Mouse (Mus musculus) heart, adult 18-20 months (tissue): ENCODE measurements around the gene Cyp4f15. TPM values are rescaled to one million over a fixed set of nuclear protein-coding genes. Genes with fewer than 3 reads are reported as not detected.
"Not testable (repeated sequence)": the region's sequence is repeated elsewhere in the genome, so short reads cannot be mapped to it uniquely, and the experiment has no call there.

Experiments used
- DNase-seq, 2 experiments: peaks; one replicate each; pipeline ENCODE4 v3.0.0; 2021 to 2022; ENCODE audit warnings: mixed read lengths in 1 of 2
- long read RNA-seq, 2 experiments: library from polyadenylated mRNA; stranded (forward); transcript quantifications; one replicate each; pipeline ENCODE4 v2.0.0; 2021
- total RNA-seq, 2 experiments: library from RNA; stranded (reverse); gene quantifications; 2 replicates each; pipeline ENCODE4 v1.2.3; 2021

The Cyp4f15 gene
- under 1 TPM in 1 of 2 experiments, not detected in 1; 0.31 TPM for total RNA-seq
- long read RNA-seq, experiment 1: 0 reads
- long read RNA-seq, experiment 2: 0 reads

DNA sequence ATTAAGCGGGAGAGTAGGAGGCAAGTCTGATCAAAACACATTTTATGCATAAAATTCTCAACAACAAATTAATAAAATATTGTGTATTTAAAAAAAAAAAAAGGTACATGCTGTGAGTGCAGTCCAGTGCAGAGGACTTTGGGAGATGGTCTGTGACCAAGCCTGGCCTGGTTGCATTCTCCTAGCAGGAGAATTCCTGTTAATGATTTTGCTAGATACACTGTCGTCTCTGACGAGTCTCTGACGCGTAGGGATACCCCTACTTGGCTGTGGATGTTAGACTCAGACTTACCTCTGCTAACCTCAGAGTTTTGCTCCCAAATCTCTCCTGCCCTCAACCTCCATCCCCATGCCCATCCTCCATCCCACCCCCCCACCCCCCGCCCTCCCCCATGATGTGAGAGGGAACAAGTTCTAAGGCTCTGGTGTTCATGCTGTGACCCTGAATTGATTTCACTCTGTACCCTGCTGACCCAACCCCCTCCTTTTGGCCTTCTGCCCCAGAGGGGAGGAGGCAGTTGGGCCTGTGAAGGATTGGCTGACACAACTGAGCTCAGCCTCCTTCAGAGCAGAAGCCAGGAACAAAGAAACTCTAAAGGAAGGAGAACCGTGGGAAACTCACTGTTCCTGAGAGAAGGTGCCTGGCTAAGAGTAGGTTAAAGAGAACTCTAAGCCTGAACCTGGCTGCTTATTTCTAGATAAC is at the start of gene Cyp4f15:
Gene Cyp4f15, plus strand, starts transcription at position 580 of the 703 bp plus-strand sequence.
- peak in 1 of 2 experiments; percentile 6 for DNase-seq

- DNase-seq: no peak
Measured at GRCm38 (mm10) chr17:32636341-32636740, 49.1 kb upstream of the Cyp4f15 start.

GRCm38 (mm10) chr17:32637151-32637550 is 48.3 kb upstream of the Cyp4f15 start:
- no peak for DNase-seq

DNA sequence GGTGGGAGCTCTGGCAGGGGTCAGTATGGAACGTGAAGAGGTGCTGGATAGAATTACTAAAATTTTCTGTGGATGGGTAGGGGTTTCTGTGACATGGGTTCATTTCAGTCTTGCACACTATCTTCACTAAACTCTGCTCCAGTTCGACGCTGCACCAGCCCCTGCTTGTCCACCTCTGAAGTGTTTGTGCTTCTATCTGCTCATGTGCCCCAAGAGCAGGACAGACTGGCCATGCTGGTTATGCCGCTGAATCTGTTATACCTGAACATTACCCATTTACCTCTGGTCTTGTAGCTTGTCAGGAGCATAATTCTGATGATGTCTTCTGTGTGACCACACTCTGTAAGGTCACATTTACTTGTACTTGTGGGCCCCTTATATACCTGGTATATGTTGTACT is 38.8 kb upstream of the Cyp4f15 start:
- DNase-seq: no peak

DNA sequence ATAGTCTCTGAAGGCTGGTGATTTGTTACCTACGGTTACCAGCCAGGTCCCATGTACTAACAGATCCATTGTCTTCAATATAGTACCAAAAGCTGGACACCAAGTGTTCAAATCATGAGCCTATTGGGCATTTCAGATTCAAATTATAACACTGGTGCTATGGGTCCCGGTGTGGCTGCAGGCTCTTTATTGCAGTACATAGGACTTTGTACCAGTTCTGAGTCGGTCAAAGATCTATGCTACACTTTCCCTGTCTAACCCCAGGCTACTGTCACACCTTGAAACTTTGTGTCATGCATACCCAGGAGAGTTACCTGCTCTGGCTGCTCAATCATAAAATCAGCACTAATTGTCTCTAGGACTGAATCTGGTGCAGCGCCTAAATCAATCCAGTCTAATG is 31.6 kb upstream of the Cyp4f15 start:
- DNase-seq: no peak

- no peak for DNase-seq
Measured at GRCm38 (mm10) chr17:32657041-32657440, 28.4 kb upstream of the Cyp4f15 start.

- DNase-seq: no peak
Measured at GRCm38 (mm10) chr17:32658246-32658645, 27.2 kb upstream of the Cyp4f15 start.

- DNase-seq: peak; percentile 23 to 48
Measured at GRCm38 (mm10) chr17:32658712-32659111, 26.7 kb upstream of the Cyp4f15 start, which contains the start of gene Cyp4f40. Cyp4f40 (plus strand) TSS chr17:32658900.

GRCm38 (mm10) chr17:32673976-32674375 is 11.5 kb upstream of the Cyp4f15 start:
- DNase-seq: no peak

GRCm38 (mm10) chr17:32676040-32676635 is 9.3 kb upstream of the Cyp4f15 start:
- DNase-seq: no peak

GRCm38 (mm10) chr17:32680404-32680803 is 5.0 kb upstream of the Cyp4f15 start:
- peak; percentile 11 to 55 for DNase-seq

DNA sequence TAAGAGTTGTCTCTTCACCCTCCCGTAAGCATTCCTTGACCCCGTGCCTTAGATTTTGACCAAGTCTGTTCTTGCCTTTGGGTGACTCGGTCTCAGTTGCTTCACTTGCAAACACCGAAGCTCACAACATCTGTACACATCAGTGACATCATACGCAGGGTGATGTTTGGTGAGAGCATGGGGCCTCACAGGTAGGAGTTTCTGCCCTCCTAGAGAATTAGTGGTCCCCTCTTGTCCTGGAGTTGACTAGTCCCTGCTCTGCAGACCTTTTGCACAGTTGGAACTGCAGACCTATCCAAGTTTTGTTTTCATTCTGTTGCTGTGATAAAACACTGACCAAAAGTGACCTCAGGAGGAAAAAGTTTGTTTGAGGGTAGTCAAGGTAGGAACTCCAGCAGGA is 1.3 kb downstream of the Cyp4f15 start:
- no peak for DNase-seq

DNA sequence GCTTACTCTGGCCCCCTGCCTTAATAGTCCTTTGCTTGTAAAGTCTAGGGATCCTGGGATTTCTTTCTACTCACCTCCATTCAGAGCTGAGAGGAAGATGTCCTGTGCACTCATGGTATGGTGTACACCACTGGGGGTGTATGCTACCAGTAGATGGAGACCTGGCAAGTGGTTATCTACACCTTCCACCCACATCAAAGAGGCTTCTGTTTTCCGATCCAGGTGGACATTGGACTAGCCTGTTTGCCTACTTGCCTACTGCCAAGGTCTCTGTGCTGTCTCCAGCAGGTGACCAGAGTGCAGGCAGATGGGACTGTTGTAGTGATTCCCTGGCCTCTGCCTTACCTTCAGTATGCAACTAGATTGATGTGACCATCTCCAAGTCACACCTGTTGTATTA is 5.5 kb downstream of the Cyp4f15 start:
- DNase-seq: no peak

GRCm38 (mm10) chr17:32702826-32703225 is 17.4 kb downstream of the Cyp4f15 start:
- DNase-seq: peak; percentile 2 to 5

DNA sequence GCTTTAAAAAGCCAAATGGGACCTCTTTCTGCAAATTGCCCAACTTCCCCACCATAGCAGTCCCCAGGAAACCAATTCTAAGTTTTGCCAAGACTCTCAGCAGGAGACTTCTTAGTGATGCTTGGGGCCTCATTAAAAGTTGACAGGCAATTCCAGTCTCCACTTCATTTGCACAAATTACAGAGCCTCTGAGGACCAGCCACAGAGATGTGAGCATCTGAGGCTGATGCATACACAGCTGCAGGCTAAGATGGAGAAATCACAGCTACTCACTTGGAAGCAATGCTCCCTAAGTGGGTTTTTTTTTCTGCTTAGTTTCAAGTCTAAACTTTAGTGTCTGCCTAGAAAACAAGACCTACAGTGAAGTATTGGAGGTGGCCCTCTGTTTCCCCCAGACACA is 25.1 kb downstream of the Cyp4f15 start:
- DNase-seq: not testable (repeated sequence)

GRCm38 (mm10) chr17:32722151-32722550 is 36.7 kb downstream of the Cyp4f15 start:
- DNase-seq: not testable (repeated sequence)

DNA sequence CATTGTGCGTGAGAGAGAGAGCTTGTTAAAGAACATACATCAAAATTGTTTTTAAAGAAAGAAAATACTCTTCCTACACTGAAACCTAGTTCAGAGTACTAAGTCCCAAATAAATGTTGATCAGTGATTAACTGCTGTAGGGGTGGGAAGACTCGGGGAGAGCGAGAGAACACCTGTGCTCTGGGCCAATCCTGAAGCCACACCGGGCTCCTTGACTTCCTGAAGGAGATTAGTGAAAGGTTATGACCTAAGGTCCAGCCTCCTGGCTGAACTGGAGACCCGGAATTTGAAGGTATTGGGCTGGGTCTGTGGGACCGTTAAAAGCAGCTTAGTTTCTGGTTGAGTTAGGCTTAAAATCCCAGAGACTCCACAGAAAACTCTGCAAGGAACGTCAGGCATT is 37.3 kb downstream of the Cyp4f15 start:
- no peak for DNase-seq

DNA sequence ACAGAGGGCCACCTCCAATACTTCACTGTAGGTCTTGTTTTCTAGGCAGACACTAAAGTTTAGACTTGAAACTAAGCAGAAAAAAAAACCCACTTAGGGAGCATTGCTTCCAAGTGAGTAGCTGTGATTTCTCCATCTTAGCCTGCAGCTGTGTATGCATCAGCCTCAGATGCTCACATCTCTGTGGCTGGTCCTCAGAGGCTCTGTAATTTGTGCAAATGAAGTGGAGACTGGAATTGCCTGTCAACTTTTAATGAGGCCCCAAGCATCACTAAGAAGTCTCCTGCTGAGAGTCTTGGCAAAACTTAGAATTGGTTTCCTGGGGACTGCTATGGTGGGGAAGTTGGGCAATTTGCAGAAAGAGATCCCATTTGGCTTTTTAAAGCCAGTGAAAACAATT is 40.9 kb downstream of the Cyp4f15 start:
- not testable (repeated sequence) for DNase-seq

GRCm38 (mm10) chr17:32729029-32729428 is 43.6 kb downstream of the Cyp4f15 start:
- DNase-seq: peak in 1 of 2 experiments; percentile 1

DNA sequence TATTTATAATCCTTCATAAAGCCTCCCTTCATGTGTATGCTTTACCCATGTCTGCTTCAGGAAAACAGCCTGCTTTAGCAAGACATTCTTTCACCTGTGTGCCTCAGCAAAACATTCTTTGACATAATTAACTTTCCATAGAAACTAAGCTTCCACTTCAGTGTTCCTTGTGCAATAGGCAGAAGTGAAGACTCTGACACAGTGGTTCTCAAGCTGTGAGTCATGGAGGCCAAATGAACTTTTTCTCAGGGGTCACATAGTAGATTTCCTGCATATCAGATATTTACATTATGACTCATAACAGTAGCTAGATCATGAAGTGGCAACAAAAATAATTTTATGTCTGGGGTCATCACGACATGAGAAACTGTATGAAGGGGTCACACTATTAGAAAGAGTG is 53.0 kb downstream of the Cyp4f15 start:
- DNase-seq: no peak

- DNase-seq: no peak
Measured at GRCm38 (mm10) chr17:32741057-32741456, 55.6 kb downstream of the Cyp4f15 start.

GRCm38 (mm10) chr17:32750611-32751010 is 65.2 kb downstream of the Cyp4f15 start:
- no peak for DNase-seq
